Mouse (Mus musculus) left cerebral cortex, postnatal 36 days (tissue): ENCODE measurements around the gene Rapgef4. TPM values are rescaled to one million over a fixed set of nuclear protein-coding genes. Genes with fewer than 3 reads are reported as not detected.
"Not testable (repeated sequence)": the region's sequence is repeated elsewhere in the genome, so short reads cannot be mapped to it uniquely, and the experiment has no call there.

Source experiments
- DNase-seq, 2 experiments: peaks; one replicate each; pipeline ENCODE4 v3.0.0; 2021 to 2022; ENCODE audit warnings: low spot score in 2 of 2, mixed read lengths in 1 of 2
- intact Hi-C: fragments of 180-260 bp; cut with DNase I; formaldehyde crosslinking; loops from one replicate; pipeline ENCODE4 v1.15.1; 2025
- total RNA-seq, 2 experiments: library from RNA; stranded (reverse); gene quantifications; 2 replicates each; pipeline ENCODE4 v1.2.3; 2021

Rapgef4 gene
- total RNA-seq, 2 experiments from 2014 or later, result 419 to 456 TPM

- intact Hi-C loops, result no loop called here
- no peak for DNase-seq
These were observed 155.6 kb downstream of the Rapgef4 start for GRCm38 (mm10) chr2:72136486-72137264.

- intact Hi-C loops, result no loop called here
- peak in 1 of 2 experiments; percentile 19 for DNase-seq
These were observed 159.1 kb downstream of the Rapgef4 start for GRCm38 (mm10) chr2:72139863-72140845.

GRCm38 (mm10) chr2:72141091-72141490 lies 160.1 kb downstream of the Rapgef4 start:
- intact Hi-C loops, result no loop called here
- DNase-seq, result no peak

GRCm38 (mm10) chr2:72141732-72142131 lies 160.7 kb downstream of the Rapgef4 start:
- DNase-seq, intact Hi-C loops: not testable (repeated sequence)

- no peak for DNase-seq
- intact Hi-C loops, result no loop called here
These were observed 162.4 kb downstream of the Rapgef4 start for GRCm38 (mm10) chr2:72143413-72143812.

- no peak for DNase-seq
- intact Hi-C loops, result loop anchor here (5.0 kb wide), 1 partner anchor 47 kb away; no protein-coding TSS in a partner anchor
These were observed 163.6 kb downstream of the Rapgef4 start for GRCm38 (mm10) chr2:72144576-72145200.

GRCm38 (mm10) chr2:72145281-72145875 lies 164.3 kb downstream of the Rapgef4 start:
- intact Hi-C loops, result loop anchor here (5.0 kb wide), 1 partner anchor 48 kb away; no protein-coding TSS in a partner anchor
- no peak for DNase-seq

- intact Hi-C loops, result loop anchor here (5.0 kb wide), 1 partner anchor 49 kb away; no protein-coding TSS in a partner anchor
- no peak for DNase-seq
These were observed 165.0 kb downstream of the Rapgef4 start for GRCm38 (mm10) chr2:72146061-72146460.

- no peak for DNase-seq
- intact Hi-C loops, result loop anchor here (5.0 kb wide), 1 partner anchor 50 kb away; no protein-coding TSS in a partner anchor
These were observed 166.2 kb downstream of the Rapgef4 start for GRCm38 (mm10) chr2:72147246-72147645.

- DNase-seq, result no peak
- intact Hi-C loops, result loop anchor here (2.0 to 5.0 kb wide), 2 partner anchors 50 to 109 kb away; no protein-coding TSS in a partner anchor
These were observed 166.7 kb downstream of the Rapgef4 start for GRCm38 (mm10) chr2:72147695-72148094.

- intact Hi-C loops, result loop anchor here (2.0 to 5.0 kb wide), 2 partner anchors 51 to 110 kb away; no protein-coding TSS in a partner anchor
- no peak for DNase-seq
These were observed 167.6 kb downstream of the Rapgef4 start for GRCm38 (mm10) chr2:72148647-72149046.

- intact Hi-C loops, result loop anchor here (2.0 to 5.0 kb wide), 2 partner anchors 52 to 110 kb away; no protein-coding TSS in a partner anchor
- peak in 1 of 2 experiments; percentile 55 for DNase-seq
These were observed 168.0 kb downstream of the Rapgef4 start for GRCm38 (mm10) chr2:72149059-72149458.

- intact Hi-C loops, result no loop called here
These were observed 170.9 kb downstream of the Rapgef4 start for GRCm38 (mm10) chr2:72151792-72152554.

GRCm38 (mm10) chr2:72152746-72153145 lies 171.7 kb downstream of the Rapgef4 start:
- DNase-seq, result no peak
- intact Hi-C loops, result no loop called here

More at GRCm38 (mm10) chr2:72151792-72152554, 170.9 kb downstream of the Rapgef4 start:
- no peak for DNase-seq

- intact Hi-C loops, result no loop called here
- no peak for DNase-seq
These were observed 172.8 kb downstream of the Rapgef4 start for GRCm38 (mm10) chr2:72153851-72154250.

- intact Hi-C loops, result no loop called here
- no peak for DNase-seq
These were observed 174.2 kb downstream of the Rapgef4 start for GRCm38 (mm10) chr2:72155102-72155773.

GRCm38 (mm10) chr2:72156484-72156883 lies 175.4 kb downstream of the Rapgef4 start:
- intact Hi-C loops, result no loop called here
- no peak for DNase-seq

GRCm38 (mm10) chr2:72157561-72157960 lies 176.5 kb downstream of the Rapgef4 start:
- no peak for DNase-seq
- intact Hi-C loops, result no loop called here
